Comparison of ENCODE assay signal across 19 mouse cellular contexts in genomic region chr17:86456512-86456911, GRCm38 (mm10). TPM values are rescaled to one million over a fixed set of nuclear protein-coding genes. Genes with fewer than 3 reads are reported as not detected.
DNase-seq lines count a peak whose midpoint lies in the region; ATAC-seq and TF ChIP-seq lines count a peak whose summit lies in the region.
"Had no signal": no experiment of that assay in that cellular context is flagged by ENCODE, and none has a peak within 500 bp of the region (broad histone marks: within the 10 kb centered on the region; RNA-seq: fewer than 3 reads in every experiment).

No protein-coding gene starts in this region.

- ATAC-seq in heart, embryonic 11.5 days (replicated peaks; ENCODE audit: insufficient number of reproducible peaks, low FRiP score, low TSS enrichment), result no peak
- ATAC-seq: inflammation-experienced regulatory T-cells, adult 6 months had no signal

- H3K79me2 ChIP-seq in myocyte (ENCODE audit: control insufficient read depth, insufficient read depth), result no peaks in the 10 kb centered on the region

- TF ChIP-seq POLR2A in myocyte (IDR thresholded peaks at IDR 0.05; ENCODE audit: insufficient read length, low read depth), result no peak

- H3K4me2 ChIP-seq in heart, embryonic 11.5 days, result no peak overlapping the region
- no peak overlapping the region for H3K4me2 ChIP-seq in myocyte (ENCODE audit: low read depth)
- H3K4me2 ChIP-seq: limb, embryonic 12.5 days; liver, embryonic 15.5 days; stomach, embryonic 15.5 days had no signal

- 45% methylated on average over 6 of the region's 6 CpGs for WGBS in heart, embryonic 11.5 days (ENCODE audit: insufficient replicate concordance)

- H3K36me3 ChIP-seq in heart, embryonic 11.5 days (ENCODE audit: control insufficient read depth, insufficient read depth, low read length), result no peaks in the 10 kb centered on the region
- H3K36me3 ChIP-seq in myocyte (ENCODE audit: control insufficient read depth, insufficient read depth), result no peaks in the 10 kb centered on the region
- H3K36me3 ChIP-seq: limb, embryonic 12.5 days; liver, embryonic 15.5 days; stomach, embryonic 15.5 days had no signal

- H3ac ChIP-seq in myocyte (ENCODE audit: control insufficient read depth, insufficient read length), result no peak overlapping the region

- intact Hi-C loops in gastrocnemius, postnatal 14 days (cut with DNase I; ENCODE audit: low total_unique reads), result no loop called here

- peaks cover 20% of the 10 kb centered on the region for H3K4me1 ChIP-seq in heart, embryonic 11.5 days (ENCODE audit: control insufficient read depth, insufficient read depth, low read length)
- H3K4me1 ChIP-seq: limb, embryonic 12.5 days; liver, embryonic 15.5 days; stomach, embryonic 15.5 days had no signal

- H3K9ac ChIP-seq in heart, embryonic 11.5 days (ENCODE audit: low read depth, low read length), result no peak overlapping the region
- H3K9ac ChIP-seq: limb, embryonic 12.5 days; liver, embryonic 15.5 days; stomach, embryonic 15.5 days had no signal

- no peaks in the 10 kb centered on the region for H3K27me3 ChIP-seq in heart, embryonic 11.5 days (ENCODE audit: control insufficient read depth, insufficient read depth, low read length)
- no peaks in the 10 kb centered on the region for H3K27me3 ChIP-seq in myocyte (ENCODE audit: control insufficient read depth, insufficient read depth, insufficient read length)
- H3K27me3 ChIP-seq: limb, embryonic 12.5 days; liver, embryonic 15.5 days; stomach, embryonic 15.5 days had no signal

- H3K4me3 ChIP-seq in heart, embryonic 11.5 days (ENCODE audit: low read depth, low read length), result no peak overlapping the region
- H3K4me3 ChIP-seq in myocyte, result no peak overlapping the region
- H3K4me3 ChIP-seq: erythroblast, embryonic 14.5 days; left cerebral cortex, adult 2 months; limb, embryonic 12.5 days; liver, embryonic 15.5 days; stomach, embryonic 15.5 days had no signal

- peak; percentile 30 for DNase-seq in adrenal gland, postnatal 14 days
- DNase-seq in adrenal gland, postnatal 25 days, result no peak
- peak; percentile 64 for DNase-seq in layer of hippocampus, adult 9-11 months
- no peak for DNase-seq in layer of hippocampus, adult 18-20 months (ENCODE audit: low spot score in 2 of 2)
- DNase-seq in cerebellum, adult 18-20 months, result no peak
- no peak for DNase-seq in gastrocnemius, postnatal 14 days
- DNase-seq: gastrocnemius, postnatal 25 days; lung, postnatal 14 days had no signal

- peak overlapping the region; percentile 35; the same call in 1 of the 2 replicates for H3K27ac ChIP-seq in heart, embryonic 11.5 days (ENCODE audit: low read depth, low read length)
- H3K27ac ChIP-seq: left cerebral cortex, adult 2 months; limb, embryonic 12.5 days; liver, embryonic 15.5 days; stomach, embryonic 15.5 days had no signal

- H3K9me3 ChIP-seq in heart, embryonic 11.5 days (replicated peaks; ENCODE audit: control insufficient read depth, low read length), result no peaks in the 10 kb centered on the region
- H3K9me3 ChIP-seq: limb, embryonic 12.5 days; liver, embryonic 15.5 days; stomach, embryonic 15.5 days had no signal

TF ChIP-seq in myocyte, 11 proteins besides CTCF, POLR2A, EP300 and RAD21:
- TF ChIP-seq MAX (IDR thresholded peaks at IDR 0.05; ENCODE audit: low read depth), result no peak
- peak in 2 of 3 experiments; percentile 4 to 12 for TF ChIP-seq MYOG (IDR thresholded peaks at IDR 0.05; ENCODE audit: control insufficient read depth in 1 of 3, insufficient read depth in 1 of 3, insufficient read length in 2 of 3, low read depth in 2 of 3)
- peak in 1 of 3 experiments; percentile 17 for TF ChIP-seq MYOD1 (IDR thresholded peaks at IDR 0.05; ENCODE audit: control insufficient read depth in 1 of 3, insufficient read length in 2 of 3, low read depth in 2 of 3)

RNA-seq across cellular contexts. Expression of gene Gm10309, which starts 48.5 kb away (rescaled TPM):
- total RNA-seq in adrenal gland, postnatal 14 days (2021), result 0.38 TPM in 1 of 2 replicates, not detected in the other
- total RNA-seq in adrenal gland, postnatal 25 days (2021), result not detected in 2 replicates
- not detected for total RNA-seq in layer of hippocampus, adult 18-20 months (2021)
- 0.24 TPM in 1 of 2 replicates, not detected in the other for polyA plus RNA-seq in heart, embryonic 11.5 days (2014; fragmentation: Nextera tagmentation; extraction: Ambion mirVana)
- polyA plus RNA-seq in myocyte (2012; fragmentation: generic; extraction: Trizol), result 0.05 TPM
- total RNA-seq in gastrocnemius, postnatal 14 days (2021), result not detected
- total RNA-seq: gastrocnemius, postnatal 25 days; hematopoietic stem cell, adult 5-6 weeks; left cerebral cortex, adult 2 months; megakaryocyte-erythroid progenitor cell, adult 5-6 weeks; monocyte, adult 5-6 weeks had no signal
- polyA plus RNA-seq: liver, embryonic 15.5 days had no signal

Comparison
In these comparisons a context has a peak if more than half of its experiments do, and no peak if none do; other contexts are left out.
1. DNase-seq: peak in adrenal gland, postnatal 14 days (single experiment) and layer of hippocampus, adult 9-11 months (single experiment); none in adrenal gland, postnatal 25 days (single experiment), layer of hippocampus, adult 18-20 months (0 of 2), cerebellum, adult 18-20 months (0 of 2) and gastrocnemius, postnatal 14 days (single experiment).